In genomic region chr8:105604804-105605381, GRCm38 (mm10) we compare ENCODE assay signal across 8 mouse cellular contexts. TPM values are rescaled to one million over a fixed set of nuclear protein-coding genes. Genes with fewer than 3 reads are reported as not detected.
A peak's percentile ranks its signal among the peaks of the same experiment; 100 is the strongest.
DNase-seq lines count a peak whose midpoint lies in the region; ATAC-seq lines count a peak whose summit lies in the region.

Gene Ripor1 (plus strand): TSS chr8:105605255.

- H3K27ac ChIP-seq in midbrain, embryonic 10.5 days (replicated peaks), result peak within 1 kb of the TSS; percentile 90

- no peaks in the 10 kb centered on the region for H3K36me3 ChIP-seq in midbrain, embryonic 10.5 days

- no peaks in the 10 kb centered on the region for H3K9me3 ChIP-seq in midbrain, embryonic 10.5 days (replicated peaks)

- H3K4me3 ChIP-seq in midbrain, embryonic 10.5 days, result peak within 1 kb of the TSS; percentile 67

- intact Hi-C loops in left cerebral cortex, postnatal 4 days (cut with DNase I), result loop anchor here (5.0 kb wide), 1 partner anchor 38 kb away; the partner anchor contains the start of gene Atp6v0d1

- peaks cover 13% of the 10 kb centered on the region for H3K27me3 ChIP-seq in midbrain, embryonic 10.5 days (ENCODE audit: low read depth, poor library complexity, severe bottlenecking)

- H3K4me1 ChIP-seq in midbrain, embryonic 10.5 days, result peaks cover 34% of the 10 kb centered on the region

- WGBS in midbrain, embryonic 10.5 days, result 0% methylated on average over 37 of the region's 42 CpGs

- DNase-seq in layer of hippocampus, adult 11-12 months (ENCODE audit: low spot score), result peak; percentile 74
- no peak for DNase-seq in layer of hippocampus, adult 9-10 months (ENCODE audit: low spot score)
- DNase-seq in embryo, embryonic 10.5 days (ENCODE audit: low spot score), result peak; percentile 87
- peak; percentile 84 for DNase-seq in gastrocnemius, postnatal 25 days
- DNase-seq in left cerebral cortex, postnatal 4 days, result peak; percentile 83
- DNase-seq in midbrain, embryonic 10.5 days (ENCODE audit: low spot score), result peak; percentile 86
- DNase-seq in spleen, adult 12 weeks (ENCODE audit: low spot score), result peak; percentile 70

- peak; percentile 81 for ATAC-seq in inflammation-experienced regulatory T-cells, adult 6 months

RNA-seq across cellular contexts. Expression of gene Ripor1, which starts in this region (rescaled TPM):
- total RNA-seq in gastrocnemius, postnatal 25 days (2021), result 10 to 100 TPM; 15.5 to 19.6 TPM
- 1 to 10 TPM; 6.1 to 9.3 (median 8.7) TPM for polyA plus RNA-seq in inflammation-experienced regulatory T-cells, adult 6 months (2017; shearing (Covaris generic))
- total RNA-seq in left cerebral cortex, postnatal 4 days (2021), result 10 to 100 TPM; 70.0 to 70.6 TPM
- 15.9 and 20.0 TPM in 2 replicates for polyA plus RNA-seq in midbrain, embryonic 10.5 days (2016; fragmentation: Nextera tagmentation; extraction: Ambion mirVana)
